Mouse (Mus musculus) heart, embryonic 11.5 days (tissue): ENCODE measurements around the gene Eif2ak1. TPM values are rescaled to one million over a fixed set of nuclear protein-coding genes. Genes with fewer than 3 reads are reported as not detected.
"Not testable (repeated sequence)": the region's sequence is repeated elsewhere in the genome, so short reads cannot be mapped to it uniquely, and the experiment has no call there.

Source experiments
- ATAC-seq: fragments of 200-750 bp; cut with Nextera tagmentation; replicated peaks from 2 replicates; pipeline ENCODE4 v1.8.0; 2017; ENCODE audit warnings: moderate library complexity; ENCODE audit not compliant: insufficient number of reproducible peaks, low FRiP score, low TSS enrichment
- H3K27ac ChIP-seq: fragments of 300-500 bp; sonication (generic); 2 replicates; pipeline ENCODE4 v1.5.1; 2014; ENCODE audit warnings: mild to moderate bottlenecking, low read depth, low read length
- H3K27me3 ChIP-seq: fragments of 300-500 bp; sonication (generic); 2 replicates; pipeline ENCODE4 v1.6.1; 2014; ENCODE audit warnings: mild to moderate bottlenecking, low read length, mixed read lengths; ENCODE audit not compliant: control insufficient read depth, insufficient read depth
- H3K36me3 ChIP-seq: fragments of 300-500 bp; sonication (generic); 2 replicates; pipeline ENCODE4 v1.6.1; 2014; ENCODE audit warnings: mild to moderate bottlenecking, low read length, moderate library complexity, mixed read lengths; ENCODE audit not compliant: control insufficient read depth, insufficient read depth
- H3K4me1 ChIP-seq: fragments of 300-500 bp; sonication (generic); 2 replicates; pipeline ENCODE4 v1.6.1; 2014; ENCODE audit warnings: low read length; ENCODE audit not compliant: control insufficient read depth, insufficient read depth
- H3K4me2 ChIP-seq: fragments of 300-500 bp; sonication (generic); 2 replicates; pipeline ENCODE4 v1.6.1; 2014; ENCODE audit warnings: mild to moderate bottlenecking, moderate library complexity
- H3K4me3 ChIP-seq: fragments of 300-500 bp; sonication (generic); 2 replicates; pipeline ENCODE4 v1.5.1; 2014; ENCODE audit warnings: low read depth, low read length
- H3K9ac ChIP-seq: fragments of 300-500 bp; sonication (generic); 2 replicates; pipeline ENCODE4 v1.6.1; 2014; ENCODE audit warnings: mild to moderate bottlenecking, low read depth, low read length, moderate library complexity
- H3K9me3 ChIP-seq: fragments of 300-500 bp; sonication (generic); replicated peaks from 2 replicates; pipeline ENCODE4 v1.6.1; 2016; ENCODE audit warnings: low read length; ENCODE audit not compliant: control insufficient read depth
- whole genome bisulfite sequencing: fragments of 180-500 bp; shearing (Covaris S2); extraction: QIAGEN DNeasy Blood & Tissue Kit; methylation state at CpG from one replicate; pipeline ENCODE4 v1.1.7; 2014; ENCODE audit not compliant: insufficient replicate concordance; 5-methylcytosine and 5-hydroxymethylcytosine counted together
- polyA plus RNA-seq: library from polyadenylated mRNA; unstranded; fragments of >200 nt; fragmentation: Nextera tagmentation; extraction: Ambion mirVana; gene quantifications from 2 replicates; pipeline ENCODE4 v1.2.1, GENCODE M21; 2014

The Eif2ak1 gene
- polyA plus RNA-seq: 40.9 and 41.6 TPM in 2 replicates

GRCm38 (mm10) chr5:143817116-143817930 lies at the start of gene Eif2ak1:
Gene Eif2ak1 (plus strand): TSS chr5:143817788.
- H3K36me3 ChIP-seq: no peaks in the 10 kb centered on the region
- no peaks in the 10 kb centered on the region for H3K27me3 ChIP-seq
- H3K4me1 ChIP-seq: peaks cover 7% of the 10 kb centered on the region; the same call in 1 of the 2 replicates
- peak within 1 kb of the TSS; percentile 93 for H3K4me3 ChIP-seq
- peak within 1 kb of the TSS; percentile 62 for H3K27ac ChIP-seq
- H3K9ac ChIP-seq: peak within 1 kb of the TSS; percentile 88
- peak within 1 kb of the TSS; percentile 86 for H3K4me2 ChIP-seq
- ATAC-seq: peak; percentile 97
- no peaks in the 10 kb centered on the region for H3K9me3 ChIP-seq
- WGBS: under 1% methylated on average over 37 of the region's 37 CpGs

- WGBS: 82% methylated on average over 7 of the region's 8 CpGs
- Histone ChIP-seq H3K4me3 (no peak overlapping the region), H3K27ac (no peak overlapping the region), H3K9ac (no peak overlapping the region), H3K36me3 (no peaks in the 10 kb centered on the region), H3K27me3 (no peaks in the 10 kb centered on the region), H3K4me1 (no peaks in the 10 kb centered on the region), H3K9me3 (0 out of 2 replicates have a peak, but pooled peaks cover 2% of the 10 kb centered on the region), H3K4me2 (no peak overlapping the region)
- no peak for ATAC-seq
These were observed 35.6 kb upstream of the Eif2ak1 start for GRCm38 (mm10) chr5:143781951-143782350.

GRCm38 (mm10) chr5:143785391-143785790 lies 32.2 kb upstream of the Eif2ak1 start:
- Histone ChIP-seq H3K4me2 (no peak overlapping the region), H3K4me1 (no peaks in the 10 kb centered on the region), H3K9me3 (0 out of 2 replicates have a peak, but pooled peaks cover 2% of the 10 kb centered on the region), H3K27me3 (no peaks in the 10 kb centered on the region), H3K9ac (no peak overlapping the region), H3K4me3 (no peak overlapping the region), H3K27ac (no peak overlapping the region), H3K36me3 (no peaks in the 10 kb centered on the region)
- WGBS: 69% methylated on average over 6 of the region's 6 CpGs
- ATAC-seq: no peak

GRCm38 (mm10) chr5:143801216-143801615 lies 16.4 kb upstream of the Eif2ak1 start:
- not testable (repeated sequence) for H3K27ac ChIP-seq, H3K36me3 ChIP-seq, H3K4me1 ChIP-seq, H3K27me3 ChIP-seq, H3K4me2 ChIP-seq, H3K9me3 ChIP-seq, ATAC-seq, H3K9ac ChIP-seq, H3K4me3 ChIP-seq
- WGBS: 78% methylated on average over 6 of the region's 6 CpGs

GRCm38 (mm10) chr5:143804056-143804765 lies 13.4 kb upstream of the Eif2ak1 start:
- H3K4me1 ChIP-seq: no peaks in the 10 kb centered on the region
- 83% methylated on average over 18 of the region's 18 CpGs for WGBS
- no peak overlapping the region for H3K27ac ChIP-seq
- no peak overlapping the region for H3K9ac ChIP-seq
- H3K4me3 ChIP-seq: no peak overlapping the region
- no peak for ATAC-seq
- H3K36me3 ChIP-seq: no peaks in the 10 kb centered on the region
- H3K4me2 ChIP-seq: no peak overlapping the region
- H3K9me3 ChIP-seq: no peaks in the 10 kb centered on the region
- no peaks in the 10 kb centered on the region for H3K27me3 ChIP-seq

GRCm38 (mm10) chr5:143807268-143807667 lies 10.3 kb upstream of the Eif2ak1 start:
- Histone ChIP-seq H3K9me3 (no peaks in the 10 kb centered on the region), H3K27ac (no peak overlapping the region), H3K4me3 (no peak overlapping the region), H3K9ac (no peak overlapping the region), H3K36me3 (no peaks in the 10 kb centered on the region), H3K4me1 (no peaks in the 10 kb centered on the region), H3K27me3 (no peaks in the 10 kb centered on the region), H3K4me2 (no peak overlapping the region)
- 58% methylated on average over 3 of the region's 3 CpGs for WGBS
- no peak for ATAC-seq

- no peak for ATAC-seq
These were observed 8.0 kb upstream of the Eif2ak1 start for GRCm38 (mm10) chr5:143809421-143810090.

GRCm38 (mm10) chr5:143811653-143812052 lies 5.9 kb upstream of the Eif2ak1 start:
- no peak overlapping the region for H3K27ac ChIP-seq
- no peaks in the 10 kb centered on the region for H3K27me3 ChIP-seq
- no peak overlapping the region for H3K4me3 ChIP-seq
- no peaks in the 10 kb centered on the region for H3K4me1 ChIP-seq
- no peak overlapping the region for H3K4me2 ChIP-seq
- ATAC-seq: no peak
- H3K9ac ChIP-seq: no peak overlapping the region
- H3K9me3 ChIP-seq: no peaks in the 10 kb centered on the region
- H3K36me3 ChIP-seq: no peaks in the 10 kb centered on the region
- 84% methylated on average over 5 of the region's 5 CpGs for WGBS

More at GRCm38 (mm10) chr5:143809421-143810090, 8.0 kb upstream of the Eif2ak1 start:
- H3K27ac ChIP-seq: no peak overlapping the region
- 76% methylated on average over 3 of the region's 3 CpGs for WGBS
- no peaks in the 10 kb centered on the region for H3K4me1 ChIP-seq
- H3K9ac ChIP-seq: no peak overlapping the region
- no peak overlapping the region for H3K4me2 ChIP-seq
- H3K4me3 ChIP-seq: no peak overlapping the region
- no peaks in the 10 kb centered on the region for H3K27me3 ChIP-seq
- no peaks in the 10 kb centered on the region for H3K36me3 ChIP-seq
- H3K9me3 ChIP-seq: no peaks in the 10 kb centered on the region
